Mouse (Mus musculus): ENCODE measurements at regions not wholly inside any gene's neighbourhood (a gene's known extent, or its start where the extent isn't known, plus 50 kb on each side); places are given as distances from the start of the nearest gene placed in this dataset.

DNA sequence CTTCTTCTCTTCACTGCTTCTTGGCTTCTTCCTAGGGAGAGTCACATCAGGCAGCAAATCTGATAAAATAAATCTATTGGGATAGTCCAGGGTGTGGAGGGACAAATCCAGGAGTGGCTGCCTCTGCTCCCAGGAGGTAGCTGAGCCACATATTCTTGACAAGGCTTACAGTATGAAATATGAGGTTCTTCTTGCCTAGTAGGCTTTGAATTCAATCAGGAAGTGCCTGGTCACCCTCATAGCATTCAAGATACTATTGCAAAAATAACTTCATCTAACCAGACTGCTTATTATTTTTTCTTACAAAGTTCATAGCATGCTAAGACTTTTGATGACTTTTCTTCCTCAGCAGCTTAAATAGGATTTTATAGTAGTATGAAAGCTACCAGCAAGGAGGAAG lies 356.8 kb downstream of the Ndufa4 start:
- no peaks in the 10 kb centered on the region for H3K9me3 ChIP-seq (ENCODE audit: control insufficient read depth, low read length)
- no peak for ATAC-seq (ENCODE audit: low read depth)
- H3K36me3 ChIP-seq (ENCODE audit: control insufficient read depth, insufficient read depth, low read length), result no peaks in the 10 kb centered on the region
- H3K9ac ChIP-seq (ENCODE audit: low read length), result no peak overlapping the region
- no peak overlapping the region for H3K4me2 ChIP-seq (ENCODE audit: low read depth, low read length)
- no peak overlapping the region for H3K27ac ChIP-seq (ENCODE audit: low read length)
- H3K4me3 ChIP-seq (ENCODE audit: low read length), result no peak overlapping the region
- H3K4me1 ChIP-seq (replicated peaks; ENCODE audit: control insufficient read depth, insufficient read depth, low read length), result no peaks in the 10 kb centered on the region
- no peaks in the 10 kb centered on the region for H3K27me3 ChIP-seq (ENCODE audit: control insufficient read depth, insufficient read depth, low read depth, low read length)

DNA sequence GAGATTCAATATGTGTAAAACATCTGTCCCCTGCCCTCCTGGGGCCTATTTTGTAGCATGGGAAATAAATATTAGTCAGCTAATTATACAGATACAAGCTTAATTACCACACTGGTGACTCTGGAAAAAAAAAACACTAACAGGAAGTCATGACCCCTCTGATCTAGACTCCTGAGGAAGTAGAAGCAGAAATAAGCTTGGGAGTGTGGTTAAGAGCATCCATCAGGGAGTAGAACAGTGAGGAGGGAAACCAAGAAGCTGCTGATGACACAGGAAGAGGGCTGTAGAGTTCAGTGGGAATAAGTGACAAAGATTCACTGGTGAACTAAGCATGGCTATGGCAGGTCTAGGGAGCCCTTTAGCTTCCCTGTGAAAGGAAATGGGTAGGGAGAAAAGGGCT lies 360.0 kb downstream of the Ndufa4 start:
- no peaks in the 10 kb centered on the region for H3K27me3 ChIP-seq (ENCODE audit: control insufficient read depth, insufficient read depth, low read depth, low read length)
- H3K36me3 ChIP-seq (ENCODE audit: control insufficient read depth, insufficient read depth, low read length), result no peaks in the 10 kb centered on the region
- no peak overlapping the region for H3K4me3 ChIP-seq (ENCODE audit: low read length)
- no peaks in the 10 kb centered on the region for H3K9me3 ChIP-seq (ENCODE audit: control insufficient read depth, low read length)
- no peak overlapping the region for H3K4me2 ChIP-seq (ENCODE audit: low read depth, low read length)
- no peaks in the 10 kb centered on the region for H3K4me1 ChIP-seq (replicated peaks; ENCODE audit: control insufficient read depth, insufficient read depth, low read length)
- no peak overlapping the region for H3K27ac ChIP-seq (ENCODE audit: low read length)
- ATAC-seq (ENCODE audit: low read depth), result no peak
- no peak overlapping the region for H3K9ac ChIP-seq (ENCODE audit: low read length)

DNA sequence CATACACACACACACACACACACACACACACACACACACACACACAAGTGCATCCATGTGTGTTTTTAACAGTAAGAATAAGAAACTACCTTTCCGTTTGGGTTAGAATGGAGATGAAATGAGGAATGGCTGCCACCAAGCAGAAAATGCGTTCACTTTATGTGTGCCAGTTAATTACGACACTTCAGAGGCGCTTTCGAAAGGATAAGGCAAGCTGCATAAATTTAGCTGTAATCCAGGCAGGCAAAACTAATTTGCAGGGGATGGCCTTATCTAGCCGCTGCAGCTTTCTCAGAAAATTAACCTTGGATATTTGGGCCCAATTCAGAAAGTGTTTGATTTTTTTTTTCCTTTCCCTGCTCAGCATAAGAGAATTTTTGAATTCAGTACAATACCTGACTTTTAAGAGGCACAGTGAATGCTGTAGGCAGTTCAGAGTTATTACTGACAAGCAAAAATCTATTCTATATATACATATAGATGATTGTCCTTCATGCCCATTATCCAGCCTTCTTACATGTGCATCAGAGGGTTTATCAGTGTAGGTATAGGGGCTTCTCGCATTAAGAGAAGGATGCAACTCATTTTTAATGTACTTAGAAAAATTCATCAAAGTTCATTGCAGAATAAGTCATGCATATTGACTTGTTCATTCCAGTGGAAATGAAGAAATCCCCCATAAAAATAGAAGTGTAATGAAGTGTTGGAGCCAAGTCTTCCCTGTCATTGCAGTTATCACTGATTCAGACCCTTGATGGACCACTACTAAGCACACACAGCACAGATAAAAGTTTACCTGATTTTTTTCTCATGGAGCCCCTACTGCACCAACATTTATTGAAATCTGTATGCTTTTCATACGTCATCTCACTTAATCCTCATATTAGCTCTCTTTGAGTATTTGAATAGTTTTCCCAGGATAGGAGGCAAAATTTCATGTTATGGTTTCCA lies 372.1 kb downstream of the Ndufa4 start:
- Histone ChIP-seq H3K36me3 (ENCODE audit: control insufficient read depth, insufficient read depth, low read length) (no peaks in the 10 kb centered on the region), H3K4me1 (replicated peaks; ENCODE audit: control insufficient read depth, insufficient read depth, low read length) (no peaks in the 10 kb centered on the region), H3K4me3 (ENCODE audit: low read length) (no peak overlapping the region), H3K9me3 (ENCODE audit: control insufficient read depth, low read length) (no peaks in the 10 kb centered on the region), H3K27me3 (ENCODE audit: control insufficient read depth, insufficient read depth, low read depth, low read length) (no peaks in the 10 kb centered on the region), H3K27ac (ENCODE audit: low read length) (no peak overlapping the region), H3K9ac (ENCODE audit: low read length) (no peak overlapping the region), H3K4me2 (ENCODE audit: low read depth, low read length) (no peak overlapping the region)
- ATAC-seq (ENCODE audit: low read depth), result no peak
- WGBS, result 80% methylated on average over 8 of the region's 8 CpGs

DNA sequence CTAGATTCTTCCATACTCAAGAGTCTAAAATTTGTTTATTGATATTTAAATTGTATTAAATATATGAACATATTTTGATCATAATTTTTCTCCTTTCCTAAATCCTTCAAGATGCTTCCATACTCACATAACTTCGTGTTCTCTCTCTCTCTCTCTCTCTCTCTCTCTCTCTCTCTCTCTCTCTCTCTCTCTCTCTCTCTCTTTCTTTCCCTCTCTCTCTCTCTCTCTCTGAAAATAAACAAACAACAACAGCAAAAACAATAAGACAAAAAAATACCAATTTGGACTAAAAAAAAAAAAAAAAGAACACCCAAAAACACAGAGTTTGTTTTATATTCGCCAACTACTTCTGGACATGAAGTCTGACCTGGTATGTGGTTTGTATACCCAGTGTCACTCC lies 404.2 kb downstream of the Ndufa4 start:
- Histone ChIP-seq H3K27me3 (ENCODE audit: control insufficient read depth, insufficient read depth, low read depth, low read length) (no peaks in the 10 kb centered on the region), H3K9me3 (ENCODE audit: control insufficient read depth, low read length) (no peaks in the 10 kb centered on the region), H3K9ac (ENCODE audit: low read length) (no peak overlapping the region), H3K27ac (ENCODE audit: low read length) (no peak overlapping the region), H3K4me3 (ENCODE audit: low read length) (no peak overlapping the region), H3K4me1 (replicated peaks; ENCODE audit: control insufficient read depth, insufficient read depth, low read length) (no peaks in the 10 kb centered on the region), H3K4me2 (ENCODE audit: low read depth, low read length) (no peak overlapping the region), H3K36me3 (ENCODE audit: control insufficient read depth, insufficient read depth, low read length) (no peaks in the 10 kb centered on the region)
- WGBS, result 69% methylated on average over 2 of the region's 2 CpGs
- no peak for ATAC-seq (ENCODE audit: low read depth)

DNA sequence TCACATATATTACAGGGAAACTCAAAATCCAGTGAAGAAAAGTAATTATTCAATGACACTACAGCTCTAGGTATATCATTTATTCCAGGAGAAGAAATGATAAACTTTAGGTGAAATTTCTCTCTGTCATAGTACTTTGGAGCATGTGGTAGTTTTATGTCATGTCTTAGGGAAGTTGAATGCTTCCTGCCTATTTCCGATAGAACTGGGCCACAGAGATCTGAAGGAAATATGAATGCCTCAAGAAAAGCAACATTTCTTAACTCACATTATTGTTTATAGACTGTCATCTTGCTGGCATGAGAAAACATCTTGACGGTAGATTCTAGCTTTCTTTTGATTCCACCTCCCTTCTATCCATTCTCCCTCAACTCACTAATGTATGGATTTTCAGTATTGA lies 412.9 kb downstream of the Ndufa4 start:
- H3K36me3 ChIP-seq (ENCODE audit: control insufficient read depth, insufficient read depth, low read length), result no peaks in the 10 kb centered on the region
- H3K27ac ChIP-seq (ENCODE audit: low read length), result no peak overlapping the region
- no peaks in the 10 kb centered on the region for H3K27me3 ChIP-seq (ENCODE audit: control insufficient read depth, insufficient read depth, low read depth, low read length)
- H3K9ac ChIP-seq (ENCODE audit: low read length), result no peak overlapping the region
- ATAC-seq (ENCODE audit: low read depth), result no peak
- H3K9me3 ChIP-seq (ENCODE audit: control insufficient read depth, low read length), result no peaks in the 10 kb centered on the region
- H3K4me2 ChIP-seq (ENCODE audit: low read depth, low read length), result no peak overlapping the region
- no peaks in the 10 kb centered on the region for H3K4me1 ChIP-seq (replicated peaks; ENCODE audit: control insufficient read depth, insufficient read depth, low read length)
- 74% methylated on average over 2 of the region's 2 CpGs for WGBS
- H3K4me3 ChIP-seq (ENCODE audit: low read length), result no peak overlapping the region

DNA sequence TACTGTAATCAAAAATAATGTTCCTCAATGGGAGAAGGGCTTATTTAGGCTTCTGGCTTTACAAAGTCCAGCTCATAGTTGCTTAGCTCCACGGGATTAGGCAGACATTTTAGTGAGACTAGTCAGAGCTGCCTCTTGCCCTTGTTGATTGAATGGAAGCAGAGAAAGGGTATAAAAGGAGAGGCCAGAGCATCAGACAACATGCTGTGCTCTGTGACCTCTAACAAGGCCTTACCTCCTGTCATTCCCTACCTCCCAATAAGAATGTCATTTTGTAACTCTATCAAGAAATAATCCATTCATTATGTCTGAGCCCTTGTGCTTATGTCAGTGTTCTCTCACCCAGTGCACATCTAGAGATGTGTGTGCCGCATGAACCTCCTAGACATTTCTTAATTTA lies 430.3 kb downstream of the Ndufa4 start:
- H3K9ac ChIP-seq (ENCODE audit: low read length), result no peak overlapping the region
- no peak overlapping the region for H3K4me2 ChIP-seq (ENCODE audit: low read depth, low read length)
- H3K4me1 ChIP-seq (replicated peaks; ENCODE audit: control insufficient read depth, insufficient read depth, low read length), result no peaks in the 10 kb centered on the region
- H3K4me3 ChIP-seq (ENCODE audit: low read length), result no peak overlapping the region
- H3K9me3 ChIP-seq (ENCODE audit: control insufficient read depth, low read length), result no peaks in the 10 kb centered on the region
- WGBS, result 67% methylated on average over 2 of the region's 2 CpGs
- no peak for ATAC-seq (ENCODE audit: low read depth)
- H3K27me3 ChIP-seq (ENCODE audit: control insufficient read depth, insufficient read depth, low read depth, low read length), result no peaks in the 10 kb centered on the region
- H3K27ac ChIP-seq (ENCODE audit: low read length), result no peak overlapping the region
- H3K36me3 ChIP-seq (ENCODE audit: control insufficient read depth, insufficient read depth, low read length), result no peaks in the 10 kb centered on the region
